26 mouse cellular contexts compared by ENCODE assay signal in genomic region chr17:86322840-86323239, GRCm38 (mm10).
DNase-seq lines count a peak whose midpoint lies in the region; ATAC-seq lines count a peak whose summit lies in the region.
"Had no signal": no experiment of that assay in that cellular context is flagged by ENCODE, and none has a peak within 500 bp of the region (broad histone marks: within the 10 kb centered on the region; RNA-seq: fewer than 3 reads in every experiment).

No protein-coding gene starts in this region.

- peaks cover 37% of the 10 kb centered on the region for H3K4me1 ChIP-seq in hindbrain, embryonic 10.5 days (replicated peaks)
- peaks cover 12% of the 10 kb centered on the region for H3K4me1 ChIP-seq in hindbrain, embryonic 13.5 days (replicated peaks)
- no peaks in the 10 kb centered on the region for H3K4me1 ChIP-seq in midbrain, embryonic 15.5 days
- H3K4me1 ChIP-seq in liver, embryonic 12.5 days = peaks cover 13% of the 10 kb centered on the region
- H3K4me1 ChIP-seq: forebrain, embryonic 10.5 days had no signal

- no peaks in the 10 kb centered on the region for H3K36me3 ChIP-seq in hindbrain, embryonic 10.5 days
- no peaks in the 10 kb centered on the region for H3K36me3 ChIP-seq in hindbrain, embryonic 13.5 days
- no peaks in the 10 kb centered on the region for H3K36me3 ChIP-seq in midbrain, embryonic 15.5 days (replicated peaks)
- H3K36me3 ChIP-seq in liver, embryonic 12.5 days = no peaks in the 10 kb centered on the region
- H3K36me3 ChIP-seq: forebrain, embryonic 10.5 days; heart, embryonic 15.5 days; limb, embryonic 12.5 days; midbrain, embryonic 13.5 days had no signal

- H3K9me3 ChIP-seq in hindbrain, embryonic 10.5 days = peaks cover 4% of the 10 kb centered on the region; the same call in 1 of the 2 replicates
- H3K9me3 ChIP-seq in hindbrain, embryonic 13.5 days = peaks cover 5% of the 10 kb centered on the region; the same call in 1 of the 2 replicates
- no peaks in the 10 kb centered on the region for H3K9me3 ChIP-seq in midbrain, embryonic 15.5 days
- H3K9me3 ChIP-seq in liver, embryonic 12.5 days (replicated peaks) = no peaks in the 10 kb centered on the region
- H3K9me3 ChIP-seq: forebrain, embryonic 10.5 days; heart, embryonic 15.5 days; limb, embryonic 12.5 days had no signal

- 0 out of 2 replicates have a peak overlapping the region, but pooled peaks have one; percentile 76 for H3K27ac ChIP-seq in hindbrain, embryonic 10.5 days
- H3K27ac ChIP-seq in hindbrain, embryonic 13.5 days = no peak overlapping the region
- no peak overlapping the region for H3K27ac ChIP-seq in midbrain, embryonic 15.5 days
- no peak overlapping the region for H3K27ac ChIP-seq in liver, embryonic 12.5 days
- H3K27ac ChIP-seq: forebrain, embryonic 10.5 days; hindbrain, postnatal 0 days; limb, embryonic 12.5 days; midbrain, embryonic 13.5 days had no signal

- H3K4me2 ChIP-seq in hindbrain, embryonic 13.5 days = no peak overlapping the region
- no peak overlapping the region for H3K4me2 ChIP-seq in midbrain, embryonic 15.5 days
- H3K4me2 ChIP-seq in liver, embryonic 12.5 days = no peak overlapping the region
- H3K4me2 ChIP-seq: heart, embryonic 15.5 days; limb, embryonic 12.5 days; liver, embryonic 11.5 days; midbrain, embryonic 13.5 days had no signal

- H3K4me3 ChIP-seq in hindbrain, embryonic 10.5 days = no peak overlapping the region
- H3K4me3 ChIP-seq in hindbrain, embryonic 13.5 days = no peak overlapping the region
- no peak overlapping the region for H3K4me3 ChIP-seq in midbrain, embryonic 15.5 days
- no peak overlapping the region for H3K4me3 ChIP-seq in liver, embryonic 12.5 days
- H3K4me3 ChIP-seq: forebrain, embryonic 10.5 days; heart, embryonic 15.5 days; limb, embryonic 12.5 days; midbrain, embryonic 13.5 days had no signal

- no peaks in the 10 kb centered on the region for H3K27me3 ChIP-seq in hindbrain, embryonic 10.5 days (ENCODE audit: insufficient read depth, poor library complexity, severe bottlenecking)
- no peaks in the 10 kb centered on the region for H3K27me3 ChIP-seq in hindbrain, embryonic 13.5 days
- no peaks in the 10 kb centered on the region for H3K27me3 ChIP-seq in midbrain, embryonic 15.5 days (replicated peaks)
- H3K27me3 ChIP-seq in liver, embryonic 12.5 days (replicated peaks) = no peaks in the 10 kb centered on the region; the same call in 1 of the 2 replicates
- H3K27me3 ChIP-seq: heart, embryonic 15.5 days; limb, embryonic 12.5 days; midbrain, embryonic 13.5 days had no signal

- no peak for DNase-seq in hindbrain, embryonic 10.5 days (ENCODE audit: low spot score)
- DNase-seq in 416B (ENCODE audit: low read depth) = peak; percentile 49
- DNase-seq in MN1 (ENCODE audit: low spot score) = no peak
- DNase-seq: adrenal gland, postnatal 36 days; cerebellum, adult 11 months; cerebellum, adult 9-11 months; forebrain, postnatal 0 days; gastrocnemius, postnatal 36 days; heart, postnatal 4 days; kidney, postnatal 4 days; lung, adult 18-20 months; lung, postnatal 10 days; right cerebral cortex, adult 18-20 months; right cerebral cortex, postnatal 4 days had no signal

- 90% methylated on average over 5 of the region's 5 CpGs for WGBS in hindbrain, embryonic 10.5 days
- 84% methylated on average over 5 of the region's 5 CpGs for WGBS in hindbrain, embryonic 13.5 days
- WGBS in midbrain, embryonic 15.5 days = 92% methylated on average over 5 of the region's 5 CpGs
- 38% methylated on average over 5 of the region's 5 CpGs for whole genome bisulfite sequencing in liver, embryonic 12.5 days (ENCODE audit: insufficient replicate concordance)

- no peak for ATAC-seq in hindbrain, embryonic 13.5 days (ENCODE audit: low FRiP score)
- ATAC-seq in common myeloid progenitor, adult 5-6 weeks (replicated peaks; ENCODE audit: low read depth, poor library complexity, severe bottlenecking) = peak; percentile 52
- ATAC-seq in megakaryocyte progenitor cell, adult 5-6 weeks (replicated peaks; ENCODE audit: poor library complexity) = peak; percentile 61
- no peak for ATAC-seq in midbrain, embryonic 15.5 days (replicated peaks)
- no peak for ATAC-seq in liver, embryonic 12.5 days
- ATAC-seq: forebrain, postnatal 0 days; hindbrain, postnatal 0 days; intestine, postnatal 0 days; midbrain, embryonic 13.5 days had no signal

- no peak overlapping the region for H3K9ac ChIP-seq in hindbrain, embryonic 13.5 days
- H3K9ac ChIP-seq in midbrain, embryonic 15.5 days = no peak overlapping the region
- no peak overlapping the region for H3K9ac ChIP-seq in liver, embryonic 12.5 days
- H3K9ac ChIP-seq: forebrain, postnatal 0 days; heart, embryonic 15.5 days; limb, embryonic 12.5 days; midbrain, embryonic 13.5 days had no signal

Comparison
In these comparisons a context has a peak if more than half of its experiments do, and no peak if none do; other contexts are left out.
1. ATAC-seq: peak in common myeloid progenitor, adult 5-6 weeks (single experiment) and megakaryocyte progenitor cell, adult 5-6 weeks (single experiment); none in hindbrain, embryonic 13.5 days (single experiment), midbrain, embryonic 15.5 days (single experiment) and liver, embryonic 12.5 days (single experiment).